ENCODE assay signal across 9 mouse cellular contexts in genomic region chr17:28029308-28029707, GRCm38 (mm10). TPM values are rescaled to one million over a fixed set of nuclear protein-coding genes. Genes with fewer than 3 reads are reported as not detected.
A peak's percentile ranks its signal among the peaks of the same experiment; 100 is the strongest.
DNase-seq lines count a peak whose midpoint lies in the region; ATAC-seq and TF ChIP-seq lines count a peak whose summit lies in the region.
"Had no signal": no experiment of that assay in that cellular context is flagged by ENCODE, and none has a peak within 500 bp of the region (broad histone marks: within the 10 kb centered on the region; RNA-seq: fewer than 3 reads in every experiment).

No protein-coding gene starts in this region.

- H3K4me2 ChIP-seq in intestine, embryonic 16.5 days (ENCODE audit: low read depth, low read length): no peak overlapping the region
- H3K4me2 ChIP-seq in intestine, postnatal 0 days (replicated peaks; ENCODE audit: low read depth): no peak overlapping the region
- H3K4me2 ChIP-seq in limb, embryonic 13.5 days (replicated peaks): no peak overlapping the region
- H3K4me2 ChIP-seq in neural tube, embryonic 15.5 days: no peak overlapping the region

- 78% methylated on average over 2 of the region's 2 CpGs for WGBS in intestine, embryonic 16.5 days
- 74% methylated on average over 2 of the region's 2 CpGs for WGBS in intestine, postnatal 0 days
- 57% methylated on average over 2 of the region's 2 CpGs for WGBS in limb, embryonic 13.5 days
- 70% methylated on average over 2 of the region's 2 CpGs for WGBS in neural tube, embryonic 15.5 days

- H3K27me3 ChIP-seq in intestine, embryonic 16.5 days (replicated peaks; ENCODE audit: control insufficient read depth, insufficient read depth, low read length): no peaks in the 10 kb centered on the region
- no peaks in the 10 kb centered on the region for H3K27me3 ChIP-seq in intestine, postnatal 0 days (replicated peaks; ENCODE audit: control insufficient read depth, insufficient read depth, low read length)
- H3K27me3 ChIP-seq in E14TG2a.4 (ENCODE audit: insufficient read depth, low read length): no peaks in the 10 kb centered on the region
- H3K27me3 ChIP-seq in limb, embryonic 13.5 days: no peaks in the 10 kb centered on the region
- no peaks in the 10 kb centered on the region for H3K27me3 ChIP-seq in neural tube, embryonic 15.5 days (replicated peaks)

- H3K36me3 ChIP-seq in intestine, embryonic 16.5 days (ENCODE audit: control insufficient read depth, insufficient read depth, low read length): no peaks in the 10 kb centered on the region
- H3K36me3 ChIP-seq in intestine, postnatal 0 days (ENCODE audit: control insufficient read depth, insufficient read depth): peaks cover 18% of the 10 kb centered on the region
- H3K36me3 ChIP-seq in E14TG2a.4 (ENCODE audit: insufficient read depth, low read length): 0 out of 2 replicates have a peak, but pooled peaks cover 13% of the 10 kb centered on the region
- peaks cover 10% of the 10 kb centered on the region for H3K36me3 ChIP-seq in limb, embryonic 13.5 days
- H3K36me3 ChIP-seq in neural tube, embryonic 15.5 days: no peaks in the 10 kb centered on the region

- no peak for TF ChIP-seq CTCF in intestine, postnatal 0 days (IDR thresholded peaks at IDR 0.05; ENCODE audit: low read depth)
- TF ChIP-seq CTCF in E14TG2a.4 (conservative IDR thresholded peaks at IDR 0.05; ENCODE audit: low read length): no peak
- TF ChIP-seq CTCF in cortical plate, adult 2 months (IDR thresholded peaks at IDR 0.05; ENCODE audit: extremely low read depth, insufficient read depth, low read length): no peak

- H3K27ac ChIP-seq in intestine, embryonic 16.5 days (ENCODE audit: low read length): 0 out of 2 replicates have a peak overlapping the region, but pooled peaks have one; percentile 12
- H3K27ac ChIP-seq in intestine, postnatal 0 days (ENCODE audit: low read depth, low read length): no peak overlapping the region; the same call in 1 of the 2 replicates
- H3K27ac ChIP-seq in cortical plate, adult 2 months (ENCODE audit: insufficient read depth, low read length): 0 out of 2 replicates have a peak overlapping the region, but pooled peaks have one; percentile 12
- 0 out of 2 replicates have a peak overlapping the region, but pooled peaks have one; percentile 23 for H3K27ac ChIP-seq in limb, embryonic 13.5 days
- no peak overlapping the region for H3K27ac ChIP-seq in neural tube, embryonic 15.5 days (replicated peaks)
- H3K27ac ChIP-seq: macrophage had no signal

- no peak for DNase-seq in retina, postnatal 1 day

- H3K4me3 ChIP-seq in intestine, embryonic 16.5 days (ENCODE audit: low read length): no peak overlapping the region
- H3K4me3 ChIP-seq in intestine, postnatal 0 days (ENCODE audit: low read depth, low read length): no peak overlapping the region
- H3K4me3 ChIP-seq in E14TG2a.4 (replicated peaks; ENCODE audit: low read length): peak overlapping the region; percentile 46; the same call in 1 of the 2 replicates
- no peak overlapping the region for H3K4me3 ChIP-seq in cortical plate, adult 2 months (ENCODE audit: insufficient read depth, low read length)
- no peak overlapping the region for H3K4me3 ChIP-seq in limb, embryonic 13.5 days
- H3K4me3 ChIP-seq in neural tube, embryonic 15.5 days (replicated peaks): no peak overlapping the region
- H3K4me3 ChIP-seq: forebrain, embryonic 10.5 days had no signal

- TF ChIP-seq POLR2A in cortical plate, adult 2 months (IDR thresholded peaks at IDR 0.05; ENCODE audit: extremely low read depth, insufficient read depth, low read length): no peak

- H3K9ac ChIP-seq in intestine, embryonic 16.5 days (ENCODE audit: low read depth, low read length): no peak overlapping the region
- no peak overlapping the region for H3K9ac ChIP-seq in intestine, postnatal 0 days (ENCODE audit: low read depth, low read length)
- no peak overlapping the region for H3K9ac ChIP-seq in limb, embryonic 13.5 days
- no peak overlapping the region for H3K9ac ChIP-seq in neural tube, embryonic 15.5 days (replicated peaks)

- peaks cover 29% of the 10 kb centered on the region for H3K4me1 ChIP-seq in intestine, embryonic 16.5 days (ENCODE audit: control insufficient read depth, insufficient read depth, low read length)
- peaks cover 16% of the 10 kb centered on the region for H3K4me1 ChIP-seq in intestine, postnatal 0 days (replicated peaks; ENCODE audit: control insufficient read depth, insufficient read depth, low read length)
- H3K4me1 ChIP-seq in E14TG2a.4 (replicated peaks; ENCODE audit: low read depth, low read length): peaks cover 76% of the 10 kb centered on the region
- H3K4me1 ChIP-seq in cortical plate, adult 2 months (ENCODE audit: control insufficient read depth, insufficient read depth, low read length): peaks cover 26% of the 10 kb centered on the region
- H3K4me1 ChIP-seq in limb, embryonic 13.5 days: peaks cover 67% of the 10 kb centered on the region
- H3K4me1 ChIP-seq in neural tube, embryonic 15.5 days: peaks cover 60% of the 10 kb centered on the region

- ATAC-seq in intestine, embryonic 16.5 days: no peak
- no peak for ATAC-seq in intestine, postnatal 0 days
- ATAC-seq in limb, embryonic 13.5 days (ENCODE audit: low FRiP score, low read depth): no peak
- no peak for ATAC-seq in neural tube, embryonic 15.5 days (ENCODE audit: low FRiP score)

- H3K9me3 ChIP-seq in intestine, embryonic 16.5 days (ENCODE audit: control insufficient read depth, low read length): no peaks in the 10 kb centered on the region
- H3K9me3 ChIP-seq in intestine, postnatal 0 days (ENCODE audit: control insufficient read depth): no peaks in the 10 kb centered on the region
- H3K9me3 ChIP-seq in E14TG2a.4 (ENCODE audit: low read length): no peaks in the 10 kb centered on the region
- no peaks in the 10 kb centered on the region for H3K9me3 ChIP-seq in limb, embryonic 13.5 days
- no peaks in the 10 kb centered on the region for H3K9me3 ChIP-seq in neural tube, embryonic 15.5 days (replicated peaks)
- H3K9me3 ChIP-seq: forebrain, embryonic 10.5 days had no signal

RNA-seq across cellular contexts. Expression of gene Tcp11, which starts 51.1 kb away (rescaled TPM):
- 1.6 TPM in 2 replicates for polyA plus RNA-seq in intestine, embryonic 16.5 days (2015; fragmentation: Nextera tagmentation; extraction: Ambion mirVana)
- 1.6 and 1.7 TPM in 2 replicates for polyA plus RNA-seq in intestine, postnatal 0 days (2015; fragmentation: Nextera tagmentation; extraction: Ambion mirVana)
- 0.30 and 0.44 TPM in 2 replicates for polyA plus RNA-seq in cortical plate, adult 2 months (2012; rRNA removed)
- polyA plus RNA-seq in limb, embryonic 13.5 days (2015; fragmentation: Nextera tagmentation; extraction: Ambion mirVana): 1.4 and 1.9 TPM in 2 replicates
- 1.4 and 1.8 TPM in 2 replicates for polyA plus RNA-seq in neural tube, embryonic 15.5 days (2015; fragmentation: Nextera tagmentation; extraction: Ambion mirVana)
- polyA plus RNA-seq: macrophage had no signal

Comparison
In these comparisons a context has a peak if more than half of its experiments do, and no peak if none do; other contexts are left out.
1. H3K27ac ChIP-seq: peak in intestine, embryonic 16.5 days (single experiment), cortical plate, adult 2 months (single experiment) and limb, embryonic 13.5 days (single experiment); none in intestine, postnatal 0 days (single experiment) and neural tube, embryonic 15.5 days (single experiment).